ENCODE assay signal across 17 mouse cellular contexts in the genomic region with DNA sequence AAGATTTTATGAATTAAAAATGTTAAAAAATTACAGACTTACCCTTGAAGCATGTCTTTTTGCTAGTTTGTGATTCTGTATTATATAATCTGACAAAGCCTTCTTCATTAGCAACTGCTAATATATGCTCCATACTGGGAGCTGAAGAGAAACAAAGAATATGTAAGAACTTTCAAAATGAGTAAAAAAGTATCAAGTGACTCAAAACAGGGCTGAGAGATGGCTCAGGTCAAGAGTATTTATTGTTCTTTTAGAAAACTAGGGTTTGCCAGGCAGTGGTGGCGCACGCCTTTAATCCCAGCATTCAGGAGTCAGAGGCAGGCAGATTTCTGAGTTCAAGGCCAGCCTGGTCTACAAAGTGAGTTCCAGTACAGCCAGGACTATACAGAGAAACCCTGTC.
"Had no signal": no experiment of that assay in that cellular context is flagged by ENCODE, and none has a peak within 500 bp of the region (broad histone marks: within the 10 kb centered on the region; RNA-seq: fewer than 3 reads in every experiment).

No protein-coding gene starts in this region.

- H3K9me3 ChIP-seq: neural tube, embryonic 12.5 days; neural tube, embryonic 13.5 days; neural tube, embryonic 15.5 days; stomach, embryonic 15.5 days had no signal

- H3K27ac ChIP-seq: neural tube, embryonic 12.5 days; neural tube, embryonic 13.5 days; neural tube, embryonic 15.5 days; stomach, embryonic 15.5 days; stomach, postnatal 0 days had no signal

- H3K4me1 ChIP-seq: stomach, embryonic 15.5 days had no signal

- H3K36me3 ChIP-seq: neural tube, embryonic 15.5 days had no signal

- H3K4me3 ChIP-seq: neural tube, embryonic 12.5 days; neural tube, embryonic 13.5 days; neural tube, embryonic 15.5 days; stomach, embryonic 15.5 days had no signal

- H3K4me2 ChIP-seq: neural tube, embryonic 12.5 days; neural tube, embryonic 13.5 days; neural tube, embryonic 15.5 days; stomach, embryonic 15.5 days had no signal

- DNase-seq: retina, postnatal 1 day; right cerebral cortex, adult 18-20 months; right cerebral cortex, postnatal 14 days; right cerebral cortex, postnatal 25 days; right cerebral cortex, postnatal 4 days; spleen, adult 18-20 months; thymus, adult 18-20 months; thymus, adult 2 months; thymus, postnatal 14 days; thymus, postnatal 25 days; thymus, postnatal 36 days; thymus, postnatal 4 days had no signal

- H3K27me3 ChIP-seq: neural tube, embryonic 12.5 days; neural tube, embryonic 13.5 days; neural tube, embryonic 15.5 days; stomach, embryonic 15.5 days had no signal

- H3K9ac ChIP-seq: neural tube, embryonic 12.5 days; neural tube, embryonic 13.5 days; neural tube, embryonic 15.5 days; stomach, embryonic 15.5 days had no signal
